Mouse (Mus musculus): ENCODE results near the gene Rims1. TPM values are rescaled to one million over a fixed set of nuclear protein-coding genes. Genes with fewer than 3 reads are reported as not detected.

Rims1 gene
- polyA plus RNA-seq, 1 experiment from 2014 or later, result 2.8 TPM

DNA sequence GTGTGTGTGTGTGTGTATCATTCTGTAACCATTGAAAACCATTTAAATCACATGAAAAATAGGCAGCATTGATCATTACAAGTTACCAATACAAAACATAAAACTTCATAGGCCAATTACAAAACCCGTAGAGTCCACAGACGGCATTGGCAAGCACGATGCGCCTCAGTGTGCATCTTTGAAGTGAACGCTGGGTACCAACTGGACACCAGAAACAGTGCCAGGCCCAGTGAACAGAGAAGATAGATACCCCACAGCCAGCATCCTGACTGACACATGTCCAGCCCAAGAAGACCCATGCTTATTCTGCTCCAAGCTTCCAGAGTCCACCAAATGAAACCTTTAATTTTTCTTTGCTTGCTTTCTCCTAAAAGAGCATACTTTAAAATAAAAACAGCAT, 18.2 kb downstream of the Rims1 start:
- H3K9me3 ChIP-seq (ENCODE audit: control insufficient read depth, low read length), result no peaks in the 10 kb centered on the region
- no peak overlapping the region for H3K4me3 ChIP-seq (ENCODE audit: low read depth, low read length)
- no peak for DNase-seq (ENCODE audit: low spot score)
- WGBS, result 90% methylated on average over 5 of the region's 5 CpGs
- H3K27ac ChIP-seq (ENCODE audit: low read depth, low read length), result no peak overlapping the region
- no peak overlapping the region for H3K4me2 ChIP-seq (ENCODE audit: low read depth)
- H3K27me3 ChIP-seq (ENCODE audit: control insufficient read depth, insufficient read depth, low read length), result no peaks in the 10 kb centered on the region
- H3K36me3 ChIP-seq (ENCODE audit: control insufficient read depth, insufficient read depth, low read length), result no peaks in the 10 kb centered on the region
- no peaks in the 10 kb centered on the region for H3K4me1 ChIP-seq (ENCODE audit: control insufficient read depth, insufficient read depth, low read length)
- no peak overlapping the region for H3K9ac ChIP-seq (ENCODE audit: low read length)
- no peak for ATAC-seq (ENCODE audit: insufficient read depth, low FRiP score, low TSS enrichment)

DNA sequence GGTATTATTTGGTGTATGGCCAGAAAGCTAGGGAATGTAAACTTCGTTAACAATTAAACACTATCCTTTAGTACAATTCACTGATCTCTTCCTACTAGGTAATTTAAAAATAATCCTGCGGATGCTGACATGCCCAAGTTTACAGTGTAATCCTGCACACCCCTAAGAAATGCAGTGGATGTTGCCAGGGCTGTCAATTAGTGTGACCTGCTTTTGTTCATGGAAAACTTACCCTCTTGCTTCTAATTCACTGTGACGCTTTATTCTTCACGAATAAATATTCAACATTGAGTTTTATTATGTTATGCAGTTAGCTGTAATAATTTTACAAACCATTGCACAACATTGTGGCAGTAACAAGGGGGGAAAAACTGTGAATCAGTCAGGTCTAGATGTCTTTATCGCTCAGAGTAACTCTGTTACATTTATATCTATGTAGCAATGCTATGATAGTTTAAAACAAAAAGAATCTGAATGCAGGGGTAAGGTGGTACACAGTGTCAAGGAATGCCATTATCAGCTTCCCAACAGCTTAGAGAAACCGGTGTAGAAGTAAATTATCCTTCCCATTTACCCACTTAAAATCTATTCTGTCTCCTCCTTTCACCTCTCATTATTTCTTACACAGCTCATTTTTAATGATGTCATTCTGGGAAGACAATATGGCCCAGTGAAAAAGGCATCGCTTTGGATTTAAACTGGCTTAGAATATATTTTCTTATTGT, 35.1 kb downstream of the Rims1 start:
- WGBS, result 82% methylated on average over 7 of the region's 7 CpGs
- no peak for DNase-seq (ENCODE audit: low spot score)

DNA sequence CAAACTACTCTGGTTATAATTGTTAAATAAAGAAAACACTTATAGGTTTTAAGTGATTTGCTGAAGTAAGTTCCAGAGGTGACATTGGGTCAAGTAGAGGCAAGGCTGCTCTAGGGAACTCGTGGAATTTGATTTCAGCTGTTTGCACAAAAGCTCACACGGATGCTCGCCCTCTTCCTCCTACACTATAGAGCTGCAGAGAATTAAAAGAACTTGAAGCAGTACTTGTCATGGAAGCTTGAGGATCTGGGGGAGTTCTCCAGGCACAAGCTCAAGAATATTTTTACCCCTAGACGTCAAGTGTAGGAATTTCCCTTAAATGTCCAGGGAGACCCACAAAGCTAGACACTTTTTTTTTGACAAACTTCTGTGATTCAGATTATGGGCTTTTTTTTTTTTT, 42.4 kb downstream of the Rims1 start:
- no peaks in the 10 kb centered on the region for H3K9me3 ChIP-seq (ENCODE audit: control insufficient read depth, low read length)
- no peaks in the 10 kb centered on the region for H3K27me3 ChIP-seq (ENCODE audit: control insufficient read depth, insufficient read depth, low read length)
- H3K36me3 ChIP-seq (ENCODE audit: control insufficient read depth, insufficient read depth, low read length), result no peaks in the 10 kb centered on the region
- ATAC-seq (ENCODE audit: insufficient read depth, low FRiP score, low TSS enrichment) (no peak), DNase-seq (ENCODE audit: low spot score) (no peak)
- no peak overlapping the region for H3K4me2 ChIP-seq (ENCODE audit: low read depth)
- no peak overlapping the region for H3K27ac ChIP-seq (ENCODE audit: low read depth, low read length)
- H3K9ac ChIP-seq (ENCODE audit: low read length), result no peak overlapping the region
- no peak overlapping the region for H3K4me3 ChIP-seq (ENCODE audit: low read depth, low read length)
- no peaks in the 10 kb centered on the region for H3K4me1 ChIP-seq (ENCODE audit: control insufficient read depth, insufficient read depth, low read length)
- WGBS, result 87% methylated on average over 4 of the region's 4 CpGs

More for the DNA sequence above, 35.1 kb downstream of the Rims1 start:
- H3K36me3 ChIP-seq (ENCODE audit: control insufficient read depth, insufficient read depth, low read length), result no peaks in the 10 kb centered on the region
- H3K4me2 ChIP-seq (ENCODE audit: low read depth), result no peak overlapping the region
- no peaks in the 10 kb centered on the region for H3K27me3 ChIP-seq (ENCODE audit: control insufficient read depth, insufficient read depth, low read length)
- no peak overlapping the region for H3K27ac ChIP-seq (ENCODE audit: low read depth, low read length)
- no peak overlapping the region for H3K9ac ChIP-seq (ENCODE audit: low read length)
- H3K4me1 ChIP-seq (ENCODE audit: control insufficient read depth, insufficient read depth, low read length), result no peaks in the 10 kb centered on the region
- H3K4me3 ChIP-seq (ENCODE audit: low read depth, low read length), result no peak overlapping the region
- H3K9me3 ChIP-seq (ENCODE audit: control insufficient read depth, low read length), result no peaks in the 10 kb centered on the region
- ATAC-seq (ENCODE audit: insufficient read depth, low FRiP score, low TSS enrichment), result no peak

DNA sequence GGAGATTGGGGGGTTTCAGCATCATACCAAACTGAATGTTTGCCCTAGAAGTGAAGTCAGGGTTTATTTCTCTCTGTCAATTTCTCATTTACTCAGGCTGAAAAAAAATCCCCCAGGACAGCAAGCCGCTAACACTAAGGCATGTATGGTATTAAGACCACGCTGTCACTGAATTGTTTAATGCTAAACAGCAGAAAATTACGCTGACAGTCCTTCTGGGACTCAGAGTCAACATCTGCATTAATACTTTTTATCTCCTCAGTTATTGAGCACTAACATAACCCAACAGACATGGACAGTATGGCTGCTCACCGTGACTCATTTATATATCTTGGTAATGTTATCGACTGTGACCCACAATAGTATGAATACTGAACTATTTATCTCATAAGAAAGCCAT, 43.0 kb downstream of the Rims1 start:
- no peak for ATAC-seq (ENCODE audit: insufficient read depth, low FRiP score, low TSS enrichment)
- Histone ChIP-seq H3K27me3 (ENCODE audit: control insufficient read depth, insufficient read depth, low read length) (no peaks in the 10 kb centered on the region), H3K4me2 (ENCODE audit: low read depth) (no peak overlapping the region), H3K9me3 (ENCODE audit: control insufficient read depth, low read length) (no peaks in the 10 kb centered on the region), H3K27ac (ENCODE audit: low read depth, low read length) (no peak overlapping the region), H3K4me1 (ENCODE audit: control insufficient read depth, insufficient read depth, low read length) (no peaks in the 10 kb centered on the region), H3K36me3 (ENCODE audit: control insufficient read depth, insufficient read depth, low read length) (no peaks in the 10 kb centered on the region), H3K4me3 (ENCODE audit: low read depth, low read length) (no peak overlapping the region), H3K9ac (ENCODE audit: low read length) (no peak overlapping the region)
- 85% methylated on average over 5 of the region's 5 CpGs for WGBS
- no peak for DNase-seq (ENCODE audit: low spot score)

DNA sequence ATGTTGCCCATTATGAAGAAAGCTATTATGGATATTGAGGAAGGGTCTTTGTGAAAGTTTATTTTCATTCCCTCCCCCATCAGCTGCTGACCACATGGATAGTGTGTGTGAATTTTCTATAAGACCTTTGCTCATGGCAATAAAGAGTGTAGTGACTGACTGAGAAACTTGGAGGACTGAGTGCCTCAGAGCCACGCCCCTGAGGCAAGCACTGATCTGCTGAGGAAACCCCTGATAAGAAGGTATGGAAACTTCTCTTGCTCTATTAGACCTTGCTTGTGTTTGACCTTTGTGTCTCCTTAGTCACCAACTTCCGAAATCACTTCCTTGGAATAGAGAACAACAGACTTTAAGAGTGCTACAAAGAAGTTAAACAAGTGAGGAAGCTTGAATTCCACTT, 55.3 kb downstream of the Rims1 start:
- Histone ChIP-seq H3K36me3 (ENCODE audit: control insufficient read depth, insufficient read depth, low read length) (no peaks in the 10 kb centered on the region), H3K4me2 (ENCODE audit: low read depth) (no peak overlapping the region), H3K9me3 (ENCODE audit: control insufficient read depth, low read length) (no peaks in the 10 kb centered on the region), H3K4me3 (ENCODE audit: low read depth, low read length) (no peak overlapping the region), H3K27me3 (ENCODE audit: control insufficient read depth, insufficient read depth, low read length) (no peaks in the 10 kb centered on the region), H3K4me1 (ENCODE audit: control insufficient read depth, insufficient read depth, low read length) (no peaks in the 10 kb centered on the region), H3K9ac (ENCODE audit: low read length) (no peak overlapping the region), H3K27ac (ENCODE audit: low read depth, low read length) (no peak overlapping the region)
- DNase-seq (ENCODE audit: low spot score) (no peak), ATAC-seq (ENCODE audit: insufficient read depth, low FRiP score, low TSS enrichment) (no peak)
- WGBS, result 86% methylated on average over 2 of the region's 2 CpGs

DNA sequence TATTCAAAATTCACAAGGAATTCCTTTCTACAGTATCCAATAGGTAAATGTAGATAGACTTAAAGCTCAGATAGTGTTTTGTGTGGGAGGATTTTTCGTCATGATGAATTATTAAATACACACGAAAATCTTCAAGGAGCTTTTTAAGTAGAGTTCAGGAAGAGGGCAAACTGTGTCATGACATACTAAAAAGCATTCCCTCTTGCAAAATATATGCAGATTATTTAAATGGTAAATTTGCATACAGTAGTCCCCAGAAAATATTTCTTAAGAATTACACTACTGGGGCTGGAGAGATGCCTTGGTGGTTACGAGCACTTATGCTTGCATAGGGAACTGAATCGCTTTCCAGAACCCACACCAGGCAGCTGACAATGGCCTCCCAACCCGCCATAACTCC, 61.1 kb downstream of the Rims1 start:
- 91% methylated on average over 5 of the region's 5 CpGs for WGBS
- no peak overlapping the region for H3K9ac ChIP-seq (ENCODE audit: low read length)
- H3K4me2 ChIP-seq (ENCODE audit: low read depth), result no peak overlapping the region
- H3K27me3 ChIP-seq (ENCODE audit: control insufficient read depth, insufficient read depth, low read length), result no peaks in the 10 kb centered on the region
- no peaks in the 10 kb centered on the region for H3K4me1 ChIP-seq (ENCODE audit: control insufficient read depth, insufficient read depth, low read length)
- no peak overlapping the region for H3K27ac ChIP-seq (ENCODE audit: low read depth, low read length)
- H3K9me3 ChIP-seq (ENCODE audit: control insufficient read depth, low read length), result no peaks in the 10 kb centered on the region
- ATAC-seq (ENCODE audit: insufficient read depth, low FRiP score, low TSS enrichment) (no peak), DNase-seq (ENCODE audit: low spot score) (no peak)
- no peak overlapping the region for H3K4me3 ChIP-seq (ENCODE audit: low read depth, low read length)
- H3K36me3 ChIP-seq (ENCODE audit: control insufficient read depth, insufficient read depth, low read length), result no peaks in the 10 kb centered on the region

DNA sequence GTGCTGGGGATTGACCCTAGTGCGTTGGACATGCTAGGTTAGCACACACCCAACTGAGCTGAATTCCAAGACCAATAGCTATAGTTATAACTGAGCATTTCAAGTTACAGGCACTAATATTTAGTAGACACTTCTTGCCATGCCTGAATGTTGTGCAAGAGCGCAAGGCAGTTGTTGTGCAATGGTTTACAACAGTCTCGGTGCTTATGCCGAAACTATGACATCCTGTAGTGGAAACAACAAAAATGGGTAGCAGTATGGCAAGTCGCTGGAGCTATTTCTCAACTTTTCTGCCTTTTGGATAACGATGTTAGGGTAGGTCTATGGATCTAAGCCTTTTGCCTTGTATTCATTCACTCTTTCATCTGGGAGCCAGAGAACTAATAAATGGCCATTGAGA, 68.3 kb downstream of the Rims1 start:
- no peaks in the 10 kb centered on the region for H3K9me3 ChIP-seq (ENCODE audit: control insufficient read depth, low read length)
- no peak for DNase-seq (ENCODE audit: low spot score)
- no peak overlapping the region for H3K4me2 ChIP-seq (ENCODE audit: low read depth)
- no peaks in the 10 kb centered on the region for H3K27me3 ChIP-seq (ENCODE audit: control insufficient read depth, insufficient read depth, low read length)
- H3K27ac ChIP-seq (ENCODE audit: low read depth, low read length), result no peak overlapping the region
- no peak overlapping the region for H3K4me3 ChIP-seq (ENCODE audit: low read depth, low read length)
- no peaks in the 10 kb centered on the region for H3K36me3 ChIP-seq (ENCODE audit: control insufficient read depth, insufficient read depth, low read length)
- ATAC-seq (ENCODE audit: insufficient read depth, low FRiP score, low TSS enrichment), result no peak
- WGBS, result 93% methylated on average over 6 of the region's 6 CpGs
- H3K9ac ChIP-seq (ENCODE audit: low read length), result no peak overlapping the region
- no peaks in the 10 kb centered on the region for H3K4me1 ChIP-seq (ENCODE audit: control insufficient read depth, insufficient read depth, low read length)

DNA sequence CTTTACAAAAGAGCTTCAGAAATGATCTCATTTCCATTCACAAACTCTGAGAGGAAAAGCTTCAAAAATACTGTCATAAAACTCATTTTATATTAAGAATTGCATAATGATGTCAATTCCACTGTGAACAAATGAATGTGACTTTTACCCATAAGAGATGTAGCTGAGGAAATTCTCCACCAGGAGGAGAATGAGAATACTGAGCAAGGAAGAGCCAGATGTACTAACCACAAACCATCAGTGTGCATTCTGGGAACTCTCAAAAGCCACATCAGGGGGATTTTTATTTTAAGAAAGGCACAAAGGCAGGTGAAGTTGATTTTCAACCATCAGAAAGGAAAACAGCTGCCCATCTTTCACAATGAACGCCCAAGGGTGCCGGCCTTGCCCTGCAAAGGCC, 71.4 kb downstream of the Rims1 start:
- ATAC-seq (ENCODE audit: insufficient read depth, low FRiP score, low TSS enrichment) (no peak), DNase-seq (ENCODE audit: low spot score) (no peak)
- Histone ChIP-seq H3K4me2 (ENCODE audit: low read depth) (no peak overlapping the region), H3K4me1 (ENCODE audit: control insufficient read depth, insufficient read depth, low read length) (no peaks in the 10 kb centered on the region), H3K4me3 (ENCODE audit: low read depth, low read length) (no peak overlapping the region), H3K27ac (ENCODE audit: low read depth, low read length) (no peak overlapping the region), H3K9ac (ENCODE audit: low read length) (no peak overlapping the region), H3K9me3 (ENCODE audit: control insufficient read depth, low read length) (no peaks in the 10 kb centered on the region), H3K36me3 (ENCODE audit: control insufficient read depth, insufficient read depth, low read length) (no peaks in the 10 kb centered on the region), H3K27me3 (ENCODE audit: control insufficient read depth, insufficient read depth, low read length) (no peaks in the 10 kb centered on the region)
- 90% methylated on average over 2 of the region's 2 CpGs for WGBS

DNA sequence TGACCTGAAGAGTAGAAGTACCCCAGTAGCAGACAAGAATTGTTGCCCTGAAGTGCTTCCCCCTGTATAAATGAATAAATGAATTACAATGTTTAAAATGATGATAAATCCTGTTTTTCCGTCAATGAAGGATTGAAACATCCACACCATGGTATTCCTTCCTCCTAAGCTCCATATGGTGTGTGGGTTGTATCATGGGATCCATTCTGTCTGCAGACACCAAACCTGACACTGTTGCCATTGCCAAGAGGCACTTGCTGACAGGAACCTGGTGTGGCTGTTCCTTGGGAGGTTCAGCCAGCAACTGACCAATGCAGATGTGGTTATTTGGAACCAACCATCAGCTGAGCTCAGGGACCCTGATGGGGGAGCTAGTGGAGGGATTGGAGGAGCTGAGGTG, 72.5 kb downstream of the Rims1 start:
- H3K4me2 ChIP-seq (ENCODE audit: low read depth), result no peak overlapping the region
- no peak overlapping the region for H3K27ac ChIP-seq (ENCODE audit: low read depth, low read length)
- H3K4me1 ChIP-seq (ENCODE audit: control insufficient read depth, insufficient read depth, low read length), result no peaks in the 10 kb centered on the region
- no peak overlapping the region for H3K9ac ChIP-seq (ENCODE audit: low read length)
- no peaks in the 10 kb centered on the region for H3K36me3 ChIP-seq (ENCODE audit: control insufficient read depth, insufficient read depth, low read length)
- ATAC-seq (ENCODE audit: insufficient read depth, low FRiP score, low TSS enrichment) (no peak), DNase-seq (ENCODE audit: low spot score) (no peak)
- H3K9me3 ChIP-seq (ENCODE audit: control insufficient read depth, low read length), result no peaks in the 10 kb centered on the region
- H3K4me3 ChIP-seq (ENCODE audit: low read depth, low read length), result no peak overlapping the region
- 96% methylated on average over 1 of the region's 1 CpGs for WGBS
- no peaks in the 10 kb centered on the region for H3K27me3 ChIP-seq (ENCODE audit: control insufficient read depth, insufficient read depth, low read length)
